Mouse (Mus musculus) cerebellum, adult 2 months (tissue): ENCODE measurements at regions not wholly inside any gene's neighbourhood (a gene's known extent, or its start where the extent isn't known, plus 50 kb on each side); places are given as distances from the start of the nearest gene placed in this dataset.

Experiments
- CTCF ChIP-seq: fragments of 200-500 bp; IDR thresholded peaks from 2 replicates; pipeline ENCODE4 v1.5.1; 2011; ENCODE audit warnings: low read depth, mild to moderate bottlenecking, control low read depth, low read length, moderate library complexity, borderline replicate concordance; ENCODE audit not compliant: insufficient read depth
- POLR2A ChIP-seq: fragments of 200-500 bp; IDR thresholded peaks from 2 replicates; pipeline ENCODE4 v1.6.1; 2011; ENCODE audit warnings: low read length, control low read depth, borderline replicate concordance; ENCODE audit not compliant: insufficient read depth

DNA sequence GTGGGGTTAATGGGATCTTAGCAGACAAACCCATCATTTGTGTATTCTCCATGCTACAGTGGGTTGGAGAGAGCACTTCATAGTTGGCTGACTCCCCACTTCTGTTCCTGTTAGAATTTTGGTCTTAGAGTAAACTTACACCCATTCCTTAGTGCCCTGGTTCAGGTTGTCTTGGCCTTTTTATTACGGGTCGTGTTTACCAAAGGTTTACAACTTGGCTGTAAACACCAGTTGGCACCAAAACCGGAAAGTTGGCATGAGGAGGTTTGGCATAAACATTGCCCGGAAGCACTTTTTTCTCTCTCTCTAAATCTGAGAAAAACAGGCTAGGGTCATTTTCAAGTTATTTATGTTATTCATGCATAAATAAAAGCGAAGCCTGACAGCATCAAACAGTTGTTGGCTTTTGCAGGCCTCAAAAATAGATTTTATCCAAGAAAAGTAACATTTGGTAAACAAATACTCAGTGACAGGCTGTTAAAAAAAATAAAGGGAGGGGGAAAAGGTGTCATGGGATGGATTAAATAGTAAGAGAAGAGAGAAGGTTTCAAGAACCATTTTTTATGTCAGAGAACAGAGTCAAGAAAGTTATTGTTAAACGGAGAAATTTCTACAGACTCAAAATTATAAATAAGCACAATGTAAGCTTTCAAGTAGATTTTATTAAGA is 148.0 kb upstream of the Klf6 start:
- TF ChIP-seq CTCF (no peak), POLR2A (no peak)
